In genomic region chr4:98321371-98322111, GRCm38 (mm10) we compare ENCODE assay signal across 8 mouse cellular contexts.
DNase-seq lines count a peak whose midpoint lies in the region; ATAC-seq and TF ChIP-seq lines count a peak whose summit lies in the region.

No protein-coding gene starts in this region.

- TF ChIP-seq POLR2A in thymus, adult 2 months (IDR thresholded peaks at IDR 0.05; ENCODE audit: control insufficient read depth, extremely low read depth, insufficient read depth, low read length, poor library complexity) = no peak

- DNase-seq in thymus, adult 2 months = peak; percentile 13
- DNase-seq in thymus, adult 18-20 months = no peak
- DNase-seq in heart, adult 8-10 months (ENCODE audit: low spot score) = peak; percentile 52
- peak; percentile 62 for DNase-seq in kidney, adult 11 months
- DNase-seq in liver = peak; percentile 17
- DNase-seq in stomach, postnatal 0 days (ENCODE audit: low spot score) = peak; percentile 34

- H3K4me1 ChIP-seq in thymus, adult 2 months (replicated peaks; ENCODE audit: control insufficient read depth, insufficient read depth, low read length) = peaks cover 6% of the 10 kb centered on the region
- peaks cover 15% of the 10 kb centered on the region for H3K4me1 ChIP-seq in embryonic facial prominence, embryonic 13.5 days
- H3K4me1 ChIP-seq in midbrain, embryonic 15.5 days = peaks cover 9% of the 10 kb centered on the region
- no peaks in the 10 kb centered on the region for H3K4me1 ChIP-seq in stomach, postnatal 0 days (replicated peaks; ENCODE audit: control insufficient read depth, insufficient read depth)

- no peak for TF ChIP-seq CTCF in thymus, adult 2 months (IDR thresholded peaks at IDR 0.05; ENCODE audit: borderline replicate concordance, control insufficient read depth, extremely low read depth, insufficient read depth, low read length, poor library complexity)
- no peak for TF ChIP-seq CTCF in stomach, postnatal 0 days (IDR thresholded peaks at IDR 0.05; ENCODE audit: low read depth)

- no peak overlapping the region for H3K27ac ChIP-seq in thymus, adult 2 months (ENCODE audit: control insufficient read depth, insufficient read depth, low read length)
- peak overlapping the region; percentile 78 for H3K27ac ChIP-seq in embryonic facial prominence, embryonic 13.5 days
- peak overlapping the region; percentile 80 for H3K27ac ChIP-seq in midbrain, embryonic 15.5 days
- peak overlapping the region; percentile 76 for H3K27ac ChIP-seq in stomach, postnatal 0 days (replicated peaks)

- no peaks in the 10 kb centered on the region for H3K27me3 ChIP-seq in thymus, adult 2 months (ENCODE audit: control insufficient read depth, insufficient read depth, low read length)
- H3K27me3 ChIP-seq in embryonic facial prominence, embryonic 13.5 days = peaks cover 12% of the 10 kb centered on the region; the same call in 1 of the 2 replicates
- no peaks in the 10 kb centered on the region for H3K27me3 ChIP-seq in midbrain, embryonic 15.5 days (replicated peaks)
- H3K27me3 ChIP-seq in stomach, postnatal 0 days (ENCODE audit: control insufficient read depth, insufficient read depth, low read length) = no peaks in the 10 kb centered on the region

- WGBS in thymus, adult 2 months = 33% methylated on average over 18 of the region's 18 CpGs
- 3% methylated on average over 18 of the region's 18 CpGs for WGBS in embryonic facial prominence, embryonic 13.5 days
- WGBS in midbrain, embryonic 15.5 days = 2% methylated on average over 18 of the region's 18 CpGs
- 11% methylated on average over 18 of the region's 18 CpGs for WGBS in stomach, postnatal 0 days

- H3K9ac ChIP-seq in embryonic facial prominence, embryonic 13.5 days = peak overlapping the region; percentile 72
- H3K9ac ChIP-seq in midbrain, embryonic 15.5 days = peak overlapping the region; percentile 57
- H3K9ac ChIP-seq in stomach, postnatal 0 days (ENCODE audit: low read length) = peak overlapping the region; percentile 61

- H3K36me3 ChIP-seq in thymus, adult 2 months (ENCODE audit: control insufficient read depth, insufficient read depth, low read length) = no peaks in the 10 kb centered on the region
- H3K36me3 ChIP-seq in embryonic facial prominence, embryonic 13.5 days = no peaks in the 10 kb centered on the region
- H3K36me3 ChIP-seq in midbrain, embryonic 15.5 days (replicated peaks) = no peaks in the 10 kb centered on the region
- no peaks in the 10 kb centered on the region for H3K36me3 ChIP-seq in stomach, postnatal 0 days (ENCODE audit: control insufficient read depth, insufficient read depth, low read length)

- TF ChIP-seq EP300 in stomach, postnatal 0 days (optimal IDR thresholded peaks at IDR 0.05) = no peak

- peak overlapping the region; percentile 64 for H3K4me2 ChIP-seq in embryonic facial prominence, embryonic 13.5 days
- H3K4me2 ChIP-seq in midbrain, embryonic 15.5 days = peak overlapping the region; percentile 82
- peak overlapping the region; percentile 65 for H3K4me2 ChIP-seq in stomach, postnatal 0 days (replicated peaks; ENCODE audit: low read depth)

- peak overlapping the region; percentile 35 for H3K4me3 ChIP-seq in thymus, adult 2 months (ENCODE audit: control insufficient read depth, insufficient read depth, low read length)
- H3K4me3 ChIP-seq in embryonic facial prominence, embryonic 13.5 days = peak overlapping the region; percentile 37
- peak overlapping the region; percentile 44 for H3K4me3 ChIP-seq in midbrain, embryonic 15.5 days
- H3K4me3 ChIP-seq in stomach, postnatal 0 days (ENCODE audit: low read depth, low read length) = peak overlapping the region; percentile 40

- no peaks in the 10 kb centered on the region for H3K9me3 ChIP-seq in embryonic facial prominence, embryonic 13.5 days
- H3K9me3 ChIP-seq in midbrain, embryonic 15.5 days = 0 out of 2 replicates have a peak, but pooled peaks cover 3% of the 10 kb centered on the region
- no peaks in the 10 kb centered on the region for H3K9me3 ChIP-seq in stomach, postnatal 0 days (ENCODE audit: control insufficient read depth, low read length)

- 0 out of 2 replicates have a peak, but pooled peaks have one; percentile 29 for ATAC-seq in embryonic facial prominence, embryonic 13.5 days (ENCODE audit: insufficient number of reproducible peaks, insufficient read depth, low FRiP score, low TSS enrichment, low read depth)
- peak; percentile 83 for ATAC-seq in midbrain, embryonic 15.5 days (replicated peaks)
- ATAC-seq in stomach, postnatal 0 days (ENCODE audit: low FRiP score, low TSS enrichment) = peak; percentile 41; the same call in 1 of the 2 replicates

Comparison
In these comparisons a context has a peak if more than half of its experiments do, and no peak if none do; other contexts are left out.
1. DNase-seq: peak in thymus, adult 2 months (single experiment), heart, adult 8-10 months (single experiment), kidney, adult 11 months (single experiment), liver (single experiment) and stomach, postnatal 0 days (single experiment); none in thymus, adult 18-20 months (0 of 2).
2. ATAC-seq: peak in every context shown above with its lines; median percentile 83 in midbrain, embryonic 15.5 days; 41 in stomach, postnatal 0 days; 29 in embryonic facial prominence, embryonic 13.5 days.
3. Peak in every context shown above with its lines, with median percentiles within 50 percentile points of each other: H3K4me3 ChIP-seq, H3K4me2 ChIP-seq and H3K9ac ChIP-seq.